Mouse (Mus musculus): ENCODE data around the gene Vps33b. TPM values are rescaled to one million over a fixed set of nuclear protein-coding genes. Genes with fewer than 3 reads are reported as not detected.

The Vps33b gene
- 21.9 and 23.3 TPM in 2 replicates for polyA plus RNA-seq (2012; rRNA removed)

DNA sequence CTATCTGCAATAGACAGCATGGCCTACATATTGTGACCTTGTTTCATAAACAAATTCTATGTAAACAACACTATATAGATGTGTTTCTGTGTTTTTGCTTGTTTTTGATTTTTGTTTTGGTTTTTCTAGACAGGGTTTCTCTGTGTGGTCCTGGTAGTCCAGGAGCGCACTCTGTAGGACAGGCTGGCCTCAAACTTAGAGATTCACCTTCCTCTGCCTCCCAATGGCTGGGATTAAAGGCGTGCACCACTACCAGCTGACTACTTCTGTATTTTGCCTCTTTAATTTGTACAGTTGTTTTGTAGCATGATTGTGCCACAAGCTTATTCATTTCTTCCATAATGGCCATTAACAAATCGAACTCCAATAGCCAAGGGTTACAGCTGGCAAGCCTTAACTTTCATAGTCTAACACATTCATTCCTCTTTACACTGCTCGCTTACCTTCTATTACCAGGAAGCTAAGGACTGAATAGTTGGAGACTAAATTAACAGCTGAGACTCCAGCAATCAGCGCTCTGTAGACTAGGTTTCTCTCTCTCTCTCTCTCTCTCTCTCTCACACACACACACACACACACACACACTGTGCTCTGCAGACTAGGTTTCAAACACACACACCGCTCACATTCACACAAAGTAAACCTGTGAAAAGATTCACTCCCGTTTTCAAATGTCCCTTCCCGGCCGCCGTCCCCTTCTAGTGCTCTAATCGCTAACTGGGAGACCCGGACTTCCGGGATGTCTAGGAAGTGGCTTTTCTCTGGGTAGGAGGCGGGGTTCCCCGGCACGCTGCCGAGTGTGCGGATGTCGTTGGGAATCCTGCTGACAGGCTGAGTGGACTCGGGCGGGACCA, at the start of gene Vps33b:
Gene Vps33b (plus strand): TSS at position 753 of the 854 bp plus-strand sequence.
- Histone ChIP-seq H3K4me1 (replicated peaks; ENCODE audit: control insufficient read depth, insufficient read depth, low read length) (peaks cover 6% of the 10 kb centered on the region), H3K27ac (ENCODE audit: control insufficient read depth, insufficient read depth, low read length) (no peak within 1 kb of the TSS; the same call in none of the 2 replicates), H3K27me3 (ENCODE audit: control insufficient read depth, insufficient read depth, low read length) (no peaks in the 10 kb centered on the region), H3K4me3 (ENCODE audit: control insufficient read depth, insufficient read depth, low read length) (peak within 1 kb of the TSS; percentile 99), H3K36me3 (ENCODE audit: control insufficient read depth, insufficient read depth, low read length) (peaks cover 25% of the 10 kb centered on the region)
- WGBS = 3% methylated on average over 21 of the region's 21 CpGs
- no peak for TF ChIP-seq CTCF (IDR thresholded peaks at IDR 0.05; ENCODE audit: borderline replicate concordance, control insufficient read depth, extremely low read depth, insufficient read depth, low read length, poor library complexity)
- TF ChIP-seq POLR2A (IDR thresholded peaks at IDR 0.05; ENCODE audit: control insufficient read depth, extremely low read depth, insufficient read depth, low read length, poor library complexity) = peak; percentile 59; the same call in 1 of the 2 replicates
- peak; percentile 97 for DNase-seq

DNA sequence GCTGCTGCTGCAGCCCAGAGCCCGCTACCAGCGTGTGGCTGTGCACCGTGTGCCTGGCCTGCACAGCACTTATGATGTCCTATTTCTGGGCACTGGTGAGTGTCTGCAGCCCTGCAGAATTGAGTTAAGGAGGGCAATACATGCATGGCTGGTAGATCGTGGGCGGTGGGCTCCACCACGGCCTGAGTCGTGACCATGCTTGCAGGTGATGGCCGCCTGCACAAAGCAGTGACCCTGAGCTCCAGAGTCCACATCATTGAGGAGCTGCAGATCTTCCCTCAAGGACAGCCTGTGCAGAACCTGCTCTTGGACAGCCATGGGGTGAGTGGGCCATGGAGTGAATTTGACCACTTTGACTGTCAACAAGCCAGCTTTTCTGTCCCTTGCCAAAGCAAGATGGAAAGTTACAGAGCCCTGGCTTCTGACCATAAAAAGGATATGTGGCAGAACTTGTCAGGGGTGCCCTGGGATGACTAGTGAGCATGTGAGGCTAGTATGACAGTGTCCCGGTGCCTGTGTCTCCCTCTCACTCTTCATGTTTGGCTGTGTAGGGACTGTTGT, 49.1 kb upstream of the Vps33b start:
- Histone ChIP-seq H3K27me3 (ENCODE audit: control insufficient read depth, insufficient read depth, low read length) (no peaks in the 10 kb centered on the region), H3K4me3 (ENCODE audit: control insufficient read depth, insufficient read depth, low read length) (no peak overlapping the region), H3K4me1 (replicated peaks; ENCODE audit: control insufficient read depth, insufficient read depth, low read length) (no peaks in the 10 kb centered on the region; the same call in 1 of the 2 replicates), H3K36me3 (ENCODE audit: control insufficient read depth, insufficient read depth, low read length) (peaks cover 71% of the 10 kb centered on the region), H3K27ac (ENCODE audit: control insufficient read depth, insufficient read depth, low read length) (no peak overlapping the region)
- no peak for DNase-seq
- no peak for TF ChIP-seq POLR2A (IDR thresholded peaks at IDR 0.05; ENCODE audit: control insufficient read depth, extremely low read depth, insufficient read depth, low read length, poor library complexity)
- WGBS = 98% methylated on average over 9 of the region's 9 CpGs

DNA sequence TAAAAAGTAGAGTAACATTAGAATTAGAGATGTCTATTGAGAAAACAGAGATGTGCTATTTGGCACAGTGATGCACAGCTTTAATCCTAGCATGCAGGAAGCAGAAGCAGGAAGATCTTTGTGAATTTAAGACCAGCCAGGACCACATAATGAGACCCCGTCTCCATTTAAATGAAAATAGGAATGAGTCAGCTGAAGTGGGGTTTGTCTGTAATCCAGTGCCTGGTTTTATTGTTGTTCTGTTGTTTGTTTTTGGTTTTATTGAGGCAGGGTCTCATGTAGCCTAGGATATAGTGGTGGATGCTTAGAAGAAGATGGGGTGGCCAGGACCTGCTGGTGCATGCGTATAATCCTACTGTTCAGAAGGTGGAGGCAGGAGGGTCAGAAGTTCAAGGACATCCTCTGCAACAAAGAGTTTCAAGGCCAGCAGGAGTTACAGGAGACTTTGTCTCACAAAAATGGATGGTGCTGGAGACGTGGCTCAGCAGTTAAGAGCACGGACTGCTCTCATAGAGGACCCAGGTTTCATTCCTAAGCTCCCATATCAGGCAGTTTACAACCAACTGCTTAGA, 48.2 kb upstream of the Vps33b start:
- 95% methylated on average over 4 of the region's 4 CpGs for WGBS
- Histone ChIP-seq H3K4me3 (ENCODE audit: control insufficient read depth, insufficient read depth, low read length) (no peak overlapping the region), H3K4me1 (replicated peaks; ENCODE audit: control insufficient read depth, insufficient read depth, low read length) (no peaks in the 10 kb centered on the region), H3K27me3 (ENCODE audit: control insufficient read depth, insufficient read depth, low read length) (no peaks in the 10 kb centered on the region), H3K36me3 (ENCODE audit: control insufficient read depth, insufficient read depth, low read length) (peaks cover 72% of the 10 kb centered on the region), H3K27ac (ENCODE audit: control insufficient read depth, insufficient read depth, low read length) (no peak overlapping the region)
- TF ChIP-seq POLR2A (IDR thresholded peaks at IDR 0.05; ENCODE audit: control insufficient read depth, extremely low read depth, insufficient read depth, low read length, poor library complexity) = no peak
- no peak for DNase-seq

DNA sequence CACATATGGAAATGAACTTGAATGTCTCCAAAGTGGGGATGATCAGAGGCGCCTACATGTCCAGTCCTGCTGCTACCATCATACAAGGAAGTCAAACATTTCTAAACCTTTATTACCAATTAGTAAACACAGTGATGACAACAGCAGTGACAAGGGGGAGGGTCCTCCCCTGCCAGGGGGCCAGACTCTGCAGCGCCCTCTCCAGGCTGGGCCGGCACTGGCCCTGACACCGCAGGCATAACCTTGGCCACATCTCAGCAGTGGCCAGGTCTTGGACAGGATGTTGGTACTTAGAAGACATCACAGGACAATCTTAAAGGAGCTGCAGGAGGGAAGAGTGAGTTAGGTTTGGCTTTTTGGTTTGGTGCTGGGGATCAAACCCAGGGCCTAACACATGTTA, 42.4 kb upstream of the Vps33b start:
- no peaks in the 10 kb centered on the region for H3K27me3 ChIP-seq (ENCODE audit: control insufficient read depth, insufficient read depth, low read length)
- WGBS = 96% methylated on average over 4 of the region's 4 CpGs
- H3K27ac ChIP-seq (ENCODE audit: control insufficient read depth, insufficient read depth, low read length) = no peak overlapping the region
- H3K4me3 ChIP-seq (ENCODE audit: control insufficient read depth, insufficient read depth, low read length) = no peak overlapping the region
- H3K4me1 ChIP-seq (replicated peaks; ENCODE audit: control insufficient read depth, insufficient read depth, low read length) = peaks cover 5% of the 10 kb centered on the region; the same call in 1 of the 2 replicates
- DNase-seq = no peak
- peaks cover 31% of the 10 kb centered on the region for H3K36me3 ChIP-seq (ENCODE audit: control insufficient read depth, insufficient read depth, low read length)
- TF ChIP-seq POLR2A (IDR thresholded peaks at IDR 0.05; ENCODE audit: control insufficient read depth, extremely low read depth, insufficient read depth, low read length, poor library complexity) (no peak), CTCF (IDR thresholded peaks at IDR 0.05; ENCODE audit: borderline replicate concordance, control insufficient read depth, extremely low read depth, insufficient read depth, low read length, poor library complexity) (no peak)

DNA sequence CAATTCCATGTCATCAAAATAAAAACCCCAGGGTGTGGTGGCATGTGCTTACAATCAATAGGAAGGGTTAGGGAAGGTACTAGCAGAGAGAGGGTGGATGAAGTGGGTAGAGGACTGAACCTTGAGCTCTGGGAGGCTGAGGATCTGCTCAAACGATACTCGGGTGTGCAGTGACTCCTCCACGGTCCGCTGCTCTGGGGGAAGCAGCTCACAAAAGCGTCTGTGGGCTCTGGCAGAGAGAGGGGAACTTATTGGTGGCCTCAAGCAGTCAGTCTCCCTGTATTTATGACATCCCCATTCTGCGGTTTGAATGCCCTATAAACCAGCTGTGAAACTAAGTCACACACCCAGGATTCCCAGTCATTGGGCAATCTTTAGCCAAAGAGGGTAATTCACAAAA, 39.3 kb upstream of the Vps33b start:
- Histone ChIP-seq H3K36me3 (ENCODE audit: control insufficient read depth, insufficient read depth, low read length) (peaks cover 15% of the 10 kb centered on the region), H3K27me3 (ENCODE audit: control insufficient read depth, insufficient read depth, low read length) (no peaks in the 10 kb centered on the region), H3K4me1 (replicated peaks; ENCODE audit: control insufficient read depth, insufficient read depth, low read length) (peaks cover 10% of the 10 kb centered on the region), H3K4me3 (ENCODE audit: control insufficient read depth, insufficient read depth, low read length) (no peak overlapping the region), H3K27ac (ENCODE audit: control insufficient read depth, insufficient read depth, low read length) (no peak overlapping the region)
- TF ChIP-seq CTCF (IDR thresholded peaks at IDR 0.05; ENCODE audit: borderline replicate concordance, control insufficient read depth, extremely low read depth, insufficient read depth, low read length, poor library complexity) (no peak), POLR2A (IDR thresholded peaks at IDR 0.05; ENCODE audit: control insufficient read depth, extremely low read depth, insufficient read depth, low read length, poor library complexity) (no peak)
- WGBS = 46% methylated on average over 6 of the region's 6 CpGs
- DNase-seq = no peak

DNA sequence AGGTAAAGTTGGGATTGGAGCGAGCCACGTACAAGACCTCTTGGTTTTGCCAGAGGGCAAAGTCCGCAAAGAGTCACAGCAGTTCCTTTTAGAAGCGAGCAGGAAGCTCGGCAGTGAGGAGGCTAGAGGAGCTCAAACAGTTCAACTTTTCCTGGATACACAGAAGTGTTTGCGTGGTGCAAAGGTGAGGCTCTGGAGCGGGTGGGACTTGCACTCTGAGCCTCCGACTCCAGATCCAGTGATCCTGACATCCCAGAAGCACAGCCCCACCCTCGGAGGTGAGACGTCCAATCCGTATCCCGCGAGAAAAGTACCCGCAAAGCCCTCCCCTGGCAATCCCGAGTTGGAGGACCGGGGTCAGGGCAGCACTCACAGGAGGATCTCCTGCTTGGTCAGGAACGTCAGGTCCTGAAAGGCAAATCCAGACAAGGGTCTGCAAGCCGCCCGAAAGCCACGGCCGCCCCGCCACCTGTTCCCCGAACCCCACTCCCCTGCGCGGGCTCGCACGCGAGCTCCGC, 37.4 kb upstream of the Vps33b start:
- H3K36me3 ChIP-seq (ENCODE audit: control insufficient read depth, insufficient read depth, low read length) = peaks cover 3% of the 10 kb centered on the region
- H3K27ac ChIP-seq (ENCODE audit: control insufficient read depth, insufficient read depth, low read length) = peak overlapping the region; percentile 3; the same call in 1 of the 2 replicates
- no peaks in the 10 kb centered on the region for H3K27me3 ChIP-seq (ENCODE audit: control insufficient read depth, insufficient read depth, low read length)
- no peak for TF ChIP-seq POLR2A (IDR thresholded peaks at IDR 0.05; ENCODE audit: control insufficient read depth, extremely low read depth, insufficient read depth, low read length, poor library complexity)
- 1% methylated on average over 29 of the region's 29 CpGs for WGBS
- H3K4me3 ChIP-seq (ENCODE audit: control insufficient read depth, insufficient read depth, low read length) = peak overlapping the region; percentile 55
- H3K4me1 ChIP-seq (replicated peaks; ENCODE audit: control insufficient read depth, insufficient read depth, low read length) = peaks cover 10% of the 10 kb centered on the region
- no peak for DNase-seq

All from thymus, adult 2 months (tissue).